Mouse (Mus musculus) effector memory CD4-positive, alpha-beta T cell, adult 5 months (primary cell): ENCODE results near the gene Gm813. TPM values are rescaled to one million over a fixed set of nuclear protein-coding genes. Genes with fewer than 3 reads are reported as not detected.

Experiments
- polyA plus RNA-seq: library from polyadenylated mRNA; unstranded; fragments of 100-300 nt; shearing (Covaris generic); gene quantifications from one replicate; pipeline ENCODE4 v1.2.1, GENCODE M21; 2017

The Gm813 gene
- polyA plus RNA-seq: not detected

DNA sequence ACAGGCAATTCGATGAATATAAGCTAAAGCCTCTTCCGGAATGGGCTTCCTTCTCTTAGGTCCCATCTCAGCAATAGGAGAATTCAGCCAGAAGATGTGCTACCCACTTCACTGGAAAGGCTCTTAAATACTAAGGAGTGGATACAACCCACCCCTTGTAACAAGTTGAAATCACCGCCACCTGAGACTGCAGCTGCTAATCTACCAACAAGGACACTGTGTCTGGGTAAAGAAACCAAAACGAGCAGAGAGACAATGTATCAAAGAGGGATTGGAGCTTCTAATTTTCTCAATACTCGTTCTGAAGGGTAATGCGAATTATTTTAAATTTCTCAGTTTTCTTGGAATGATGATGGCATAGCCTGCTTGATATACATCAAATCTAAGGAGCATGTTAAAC is at the start of gene Gm813:
Gene Gm813 (minus strand): TSS at position 101 of the 400 bp plus-strand sequence.

DNA sequence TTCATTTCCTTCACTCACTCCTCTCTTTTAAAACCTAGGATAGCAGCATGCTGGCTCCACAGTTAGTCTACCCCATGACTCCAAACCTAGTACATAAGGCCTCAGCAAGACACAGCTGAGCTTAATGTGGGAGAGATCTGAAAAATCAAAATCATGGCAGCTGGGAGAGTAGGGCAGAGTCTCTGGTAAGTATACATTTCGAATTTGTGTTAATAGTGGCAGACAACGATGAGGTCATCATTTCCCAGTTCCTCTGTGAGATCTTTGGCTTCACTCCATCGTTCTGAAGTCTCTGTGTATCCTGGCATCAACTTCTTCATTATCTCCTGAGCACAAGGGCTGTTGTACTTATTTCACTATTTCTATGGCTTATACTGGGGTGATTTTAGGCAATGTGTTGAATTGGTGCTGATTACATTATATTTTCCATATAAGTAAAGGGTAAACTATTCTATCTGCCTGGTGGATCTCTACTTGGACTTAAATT is 22.0 kb upstream of the Gm813 start, which contains the start of gene E330017A01Rik:
Gene E330017A01Rik (minus strand): TSS at position 51 of the 487 bp plus-strand sequence.

Other genes starting within 250 kb of the Gm813 start
- 1.00 TPM for gene Dcbld2, start 208.5 kb downstream of the Gm813 start, polyA plus RNA-seq
- gene St3gal6, start 92.7 kb downstream of the Gm813 start, polyA plus RNA-seq: 75.3 TPM
- gene E330017A01Rik, start 21.8 kb upstream of the Gm813 start, polyA plus RNA-seq: not detected
- 15.6 TPM for gene Cpox, start 53.3 kb upstream of the Gm813 start, polyA plus RNA-seq
- gene Gpr15, start 102.1 kb upstream of the Gm813 start, polyA plus RNA-seq: 0.41 TPM
- 95.1 TPM for gene Cldnd1, start 110.9 kb upstream of the Gm813 start, polyA plus RNA-seq
- gene Olfr172, start 146.2 kb upstream of the Gm813 start, polyA plus RNA-seq: not detected
- gene Olfr173, start 183.3 kb upstream of the Gm813 start, polyA plus RNA-seq: 0.57 TPM
- gene Olfr175-ps1, start 209.8 kb upstream of the Gm813 start, polyA plus RNA-seq: not detected